Mouse (Mus musculus): ENCODE results near the gene Cdc42bpa.

DNA sequence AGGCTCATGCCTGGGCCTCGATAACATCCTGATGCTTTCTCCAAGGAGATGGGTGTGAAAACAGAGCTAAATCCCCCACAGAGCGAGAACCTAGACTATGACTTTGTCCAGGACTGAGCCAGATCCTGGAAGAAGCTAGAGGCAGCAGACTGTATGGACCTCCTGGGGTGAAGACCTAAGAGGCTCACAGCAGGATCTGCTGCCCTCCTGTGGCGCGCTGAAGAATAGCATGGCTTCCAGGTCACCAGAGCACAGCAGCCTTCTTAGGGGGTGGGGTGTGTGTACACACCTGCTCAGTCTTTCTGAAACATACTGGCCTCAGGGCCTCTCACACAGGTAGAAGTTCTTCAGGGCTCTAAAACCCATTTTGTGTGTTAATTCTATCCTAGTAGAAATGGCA is 254.8 kb downstream of the Cdc42bpa start:
- TF ChIP-seq POLR2A (IDR thresholded peaks at IDR 0.05; ENCODE audit: insufficient read depth, low read depth, low read length) (no peak), CTCF (IDR thresholded peaks at IDR 0.05) (no peak; the same call in 1 of the 2 replicates), EP300 (IDR thresholded peaks at IDR 0.05; ENCODE audit: insufficient read depth, low read depth, low read length) (peak; percentile 92)

Measured in heart, adult 2 months (tissue).